Mouse (Mus musculus) kidney, postnatal 36 days (tissue): ENCODE measurements around the gene Tomm70a.

Experiments used
- DNase-seq, 2 experiments: peaks; one replicate each; pipeline ENCODE4 v3.0.0; 2021 to 2022; ENCODE audit warnings: mixed read lengths in 2 of 2

The Tomm70a gene

GRCm38 (mm10) chr16:57120913-57121815, at the start of gene Tomm70a:
Gene Tomm70a (plus strand): TSS chr16:57121703.
- DNase-seq, result peak; percentile 96

GRCm38 (mm10) chr16:57075986-57076385, 45.5 kb upstream of the Tomm70a start:
- DNase-seq, result no peak

GRCm38 (mm10) chr16:57079577-57079976, 41.9 kb upstream of the Tomm70a start:
- DNase-seq, result no peak

GRCm38 (mm10) chr16:57092460-57092859, 29.0 kb upstream of the Tomm70a start:
- peak; percentile 29 to 69 for DNase-seq

GRCm38 (mm10) chr16:57092911-57093605, 28.4 kb upstream of the Tomm70a start:
- no peak for DNase-seq

- peak; percentile 46 to 61 for DNase-seq
These were observed 22.9 kb upstream of the Tomm70a start for GRCm38 (mm10) chr16:57098468-57099144.

GRCm38 (mm10) chr16:57099572-57100237, 21.8 kb upstream of the Tomm70a start:
- no peak for DNase-seq

GRCm38 (mm10) chr16:57101174-57101573, 20.3 kb upstream of the Tomm70a start:
- DNase-seq, result peak; percentile 32 to 70

GRCm38 (mm10) chr16:57106185-57106960, 15.1 kb upstream of the Tomm70a start:
- no peak for DNase-seq

- DNase-seq, result peak; percentile 20 to 31
These were observed 5.4 kb upstream of the Tomm70a start for GRCm38 (mm10) chr16:57116066-57116465.

- DNase-seq, result no peak
These were observed 3.9 kb upstream of the Tomm70a start for GRCm38 (mm10) chr16:57117562-57117961.

GRCm38 (mm10) chr16:57121816-57122415, 413 bp downstream of the Tomm70a start:
- DNase-seq, result peak in 1 of 2 experiments; percentile 37

- DNase-seq, result no peak
These were observed 1.4 kb downstream of the Tomm70a start for GRCm38 (mm10) chr16:57122682-57123445.

GRCm38 (mm10) chr16:57126268-57126667, 4.8 kb downstream of the Tomm70a start:
- DNase-seq, result peak in 1 of 2 experiments; percentile 8

- no peak for DNase-seq
These were observed 6.3 kb downstream of the Tomm70a start for GRCm38 (mm10) chr16:57127825-57128224.

GRCm38 (mm10) chr16:57130752-57131400, 9.4 kb downstream of the Tomm70a start:
- DNase-seq, result no peak

GRCm38 (mm10) chr16:57131544-57131943, 10.0 kb downstream of the Tomm70a start:
- no peak for DNase-seq

GRCm38 (mm10) chr16:57132326-57132725, 10.8 kb downstream of the Tomm70a start:
- no peak for DNase-seq

- no peak for DNase-seq
These were observed 12.1 kb downstream of the Tomm70a start for GRCm38 (mm10) chr16:57133611-57134010.

- peak; percentile 42 to 43 for DNase-seq
These were observed 23.2 kb downstream of the Tomm70a start for GRCm38 (mm10) chr16:57144741-57145140.
